ENCODE assay signal across 24 mouse cellular contexts in genomic region chr10:44697966-44698365, GRCm38 (mm10).
A peak's percentile ranks its signal among the peaks of the same experiment; 100 is the strongest.
DNase-seq lines count a peak whose midpoint lies in the region; ATAC-seq and TF ChIP-seq lines count a peak whose summit lies in the region.
"Had no signal": no experiment of that assay in that cellular context is flagged by ENCODE, and none has a peak within 500 bp of the region (broad histone marks: within the 10 kb centered on the region; RNA-seq: fewer than 3 reads in every experiment).

No protein-coding gene starts in this region.

- no peaks in the 10 kb centered on the region for H3K9me3 ChIP-seq in lung, embryonic 14.5 days (ENCODE audit: low read depth, low read length)
- no peaks in the 10 kb centered on the region for H3K9me3 ChIP-seq in midbrain, embryonic 11.5 days (ENCODE audit: control insufficient read depth, low read length)
- H3K9me3 ChIP-seq: embryonic facial prominence, embryonic 12.5 days; heart, embryonic 15.5 days; limb, embryonic 15.5 days; liver, embryonic 15.5 days; midbrain, embryonic 10.5 days; neural tube, embryonic 15.5 days had no signal

- ATAC-seq in lung, embryonic 14.5 days (ENCODE audit: insufficient read depth): no peak
- ATAC-seq in midbrain, embryonic 11.5 days (ENCODE audit: low FRiP score): no peak
- ATAC-seq: CD4-positive, CD25-positive, alpha-beta regulatory T cell, adult 4 months; forebrain, embryonic 16.5 days had no signal

- no peak overlapping the region for H3K27ac ChIP-seq in lung, embryonic 14.5 days (ENCODE audit: low read depth)
- no peak overlapping the region for H3K27ac ChIP-seq in midbrain, embryonic 11.5 days (ENCODE audit: low read depth, low read length)
- H3K27ac ChIP-seq: embryonic facial prominence, embryonic 12.5 days; heart, embryonic 15.5 days; hindbrain, embryonic 14.5 days; kidney, postnatal 0 days; limb, embryonic 15.5 days; liver, embryonic 15.5 days; midbrain, embryonic 10.5 days; neural tube, embryonic 15.5 days had no signal

- no peak overlapping the region for H3K4me3 ChIP-seq in lung, embryonic 14.5 days (ENCODE audit: low read depth, low read length)
- H3K4me3 ChIP-seq in lung, adult 2 months (replicated peaks; ENCODE audit: extremely low read depth, low read depth, low read length): no peak overlapping the region
- H3K4me3 ChIP-seq in midbrain, embryonic 11.5 days (ENCODE audit: low read depth, low read length): no peak overlapping the region
- H3K4me3 ChIP-seq: embryonic facial prominence, embryonic 12.5 days; heart, embryonic 15.5 days; limb, embryonic 15.5 days; liver, embryonic 15.5 days; midbrain, embryonic 10.5 days; neural tube, embryonic 15.5 days had no signal

- H3K9ac ChIP-seq in lung, embryonic 14.5 days: no peak overlapping the region
- no peak overlapping the region for H3K9ac ChIP-seq in midbrain, embryonic 11.5 days (ENCODE audit: low read length)
- H3K9ac ChIP-seq: embryonic facial prominence, embryonic 12.5 days; heart, embryonic 15.5 days; hindbrain, embryonic 14.5 days; limb, embryonic 15.5 days; liver, embryonic 15.5 days; neural tube, embryonic 15.5 days had no signal

- WGBS in lung, embryonic 14.5 days: 65% methylated on average over 2 of the region's 2 CpGs
- WGBS in lung, adult 2 months: 59% methylated on average over 2 of the region's 2 CpGs
- WGBS in midbrain, embryonic 11.5 days: 74% methylated on average over 2 of the region's 2 CpGs

- peak; percentile 15 for DNase-seq in lung, embryonic 14.5 days
- no peak for DNase-seq in lung, adult 2 months
- peak; percentile 9 for DNase-seq in 416B (ENCODE audit: low read depth)
- DNase-seq in NIH3T3 (ENCODE audit: low read depth): peak; percentile 45
- DNase-seq in fibroblast of lung, adult 2 months (ENCODE audit: low read depth): peak; percentile 57
- no peak for DNase-seq in midbrain, embryonic 11.5 days (ENCODE audit: low spot score, missing footprints)
- no peak for DNase-seq in gastrocnemius, postnatal 4 days (ENCODE audit: low spot score in 2 of 2)
- DNase-seq: cerebellum, adult 11-12 months; cerebellum, postnatal 10 days; gastrocnemius, postnatal 14 days; heart, postnatal 4 days; kidney, adult 2 months; left cerebral cortex, postnatal 4 days; thymus, adult 18-20 months had no signal

- H3K36me3 ChIP-seq in lung, embryonic 14.5 days (ENCODE audit: insufficient read depth): no peaks in the 10 kb centered on the region
- no peaks in the 10 kb centered on the region for H3K36me3 ChIP-seq in midbrain, embryonic 11.5 days (ENCODE audit: control insufficient read depth, insufficient read depth, low read length)
- H3K36me3 ChIP-seq: embryonic facial prominence, embryonic 12.5 days; heart, embryonic 15.5 days; limb, embryonic 15.5 days; liver, embryonic 15.5 days; midbrain, embryonic 10.5 days; neural tube, embryonic 15.5 days had no signal

- TF ChIP-seq CTCF in lung, embryonic 14.5 days (IDR thresholded peaks at IDR 0.05; ENCODE audit: low read depth): no peak
- no peak for TF ChIP-seq CTCF in lung, adult 2 months (IDR thresholded peaks at IDR 0.05; ENCODE audit: insufficient read depth, low read length)

- no peaks in the 10 kb centered on the region for H3K4me1 ChIP-seq in lung, embryonic 14.5 days (ENCODE audit: insufficient read depth)
- H3K4me1 ChIP-seq in lung, adult 2 months (ENCODE audit: control insufficient read depth, insufficient read depth, low read length): peaks cover 4% of the 10 kb centered on the region; the same call in 1 of the 2 replicates
- H3K4me1 ChIP-seq in midbrain, embryonic 11.5 days (ENCODE audit: control insufficient read depth, insufficient read depth, low read length): no peaks in the 10 kb centered on the region
- H3K4me1 ChIP-seq: heart, embryonic 15.5 days; neural tube, embryonic 15.5 days had no signal

- H3K4me2 ChIP-seq in lung, embryonic 14.5 days: no peak overlapping the region
- H3K4me2 ChIP-seq in midbrain, embryonic 11.5 days: no peak overlapping the region
- H3K4me2 ChIP-seq: embryonic facial prominence, embryonic 12.5 days; heart, embryonic 15.5 days; hindbrain, embryonic 14.5 days; limb, embryonic 15.5 days; liver, embryonic 15.5 days; neural tube, embryonic 15.5 days had no signal

- no peaks in the 10 kb centered on the region for H3K27me3 ChIP-seq in lung, embryonic 14.5 days (ENCODE audit: insufficient read depth, low read length)
- no peaks in the 10 kb centered on the region for H3K27me3 ChIP-seq in midbrain, embryonic 11.5 days (ENCODE audit: control insufficient read depth, insufficient read depth, low read length)
- H3K27me3 ChIP-seq: embryonic facial prominence, embryonic 12.5 days; heart, embryonic 15.5 days; limb, embryonic 15.5 days; liver, embryonic 15.5 days; neural tube, embryonic 15.5 days had no signal

- TF ChIP-seq POLR2A in lung, adult 2 months (IDR thresholded peaks at IDR 0.05; ENCODE audit: borderline replicate concordance, extremely low read depth, low read depth, low read length): no peak

Comparison
In these comparisons a context has a peak if more than half of its experiments do, and no peak if none do; other contexts are left out.
1. DNase-seq: peak in lung, embryonic 14.5 days (single experiment), 416B (single experiment), NIH3T3 (single experiment) and fibroblast of lung, adult 2 months (single experiment); none in lung, adult 2 months (single experiment), midbrain, embryonic 11.5 days (single experiment) and gastrocnemius, postnatal 4 days (0 of 2).